Mouse (Mus musculus) hindbrain, embryonic 15.5 days (tissue): ENCODE results near the gene Gm35549. TPM values are rescaled to one million over a fixed set of nuclear protein-coding genes. Genes with fewer than 3 reads are reported as not detected.
"Not testable (repeated sequence)": the region's sequence is repeated elsewhere in the genome, so short reads cannot be mapped to it uniquely, and the experiment has no call there.

Source experiments
- ATAC-seq: fragments of 200-750 bp; cut with Nextera tagmentation; 2 replicates; pipeline ENCODE4 v1.8.0; 2017; ENCODE audit warnings: low read depth, moderate number of reproducible peaks, moderate TSS enrichment; ENCODE audit not compliant: low FRiP score
- H3K27ac ChIP-seq: fragments of 300-500 bp; sonication (generic); replicated peaks from 2 replicates; pipeline ENCODE4 v1.5.1; 2015; ENCODE audit warnings: mild to moderate bottlenecking, inconsistent platforms
- H3K27me3 ChIP-seq: fragments of 300-500 bp; sonication (generic); 2 replicates; pipeline ENCODE4 v1.6.1; 2015; ENCODE audit warnings: control low read depth, inconsistent platforms
- H3K36me3 ChIP-seq: fragments of 300-500 bp; sonication (generic); 2 replicates; pipeline ENCODE4 v1.6.1; 2015; ENCODE audit warnings: control low read depth, inconsistent platforms
- H3K4me1 ChIP-seq: fragments of 300-500 bp; sonication (generic); replicated peaks from 2 replicates; pipeline ENCODE4 v1.6.1; 2015; ENCODE audit warnings: control low read depth, inconsistent platforms
- H3K4me2 ChIP-seq: fragments of 300-500 bp; sonication (generic); 2 replicates; pipeline ENCODE4 v1.6.1; 2015; ENCODE audit warnings: moderate library complexity, mild to moderate bottlenecking, inconsistent platforms
- H3K4me3 ChIP-seq: fragments of 300-500 bp; sonication (generic); 2 replicates; pipeline ENCODE4 v1.5.1; 2015; ENCODE audit warnings: mild to moderate bottlenecking, inconsistent platforms
- H3K9ac ChIP-seq: fragments of 300-500 bp; sonication (generic); 2 replicates; pipeline ENCODE4 v1.6.1; 2015; ENCODE audit warnings: inconsistent platforms
- H3K9me3 ChIP-seq: fragments of 300-500 bp; sonication (generic); 2 replicates; pipeline ENCODE4 v1.6.1; 2016; ENCODE audit warnings: control low read depth, inconsistent platforms
- WGBS: fragments of 180-500 bp; shearing (Covaris S2); methylation state at CpG from one replicate; pipeline ENCODE4 v1.1.7; 2015; 5-methylcytosine and 5-hydroxymethylcytosine counted together
- polyA plus RNA-seq: library from polyadenylated mRNA; unstranded; fragments of >200 nt; fragmentation: Nextera tagmentation; extraction: Ambion mirVana; gene quantifications from 2 replicates; pipeline ENCODE4 v1.2.1, GENCODE M21; 2015

The Gm35549 gene
- polyA plus RNA-seq, 1 experiment from 2014 or later: 0.53 TPM

DNA sequence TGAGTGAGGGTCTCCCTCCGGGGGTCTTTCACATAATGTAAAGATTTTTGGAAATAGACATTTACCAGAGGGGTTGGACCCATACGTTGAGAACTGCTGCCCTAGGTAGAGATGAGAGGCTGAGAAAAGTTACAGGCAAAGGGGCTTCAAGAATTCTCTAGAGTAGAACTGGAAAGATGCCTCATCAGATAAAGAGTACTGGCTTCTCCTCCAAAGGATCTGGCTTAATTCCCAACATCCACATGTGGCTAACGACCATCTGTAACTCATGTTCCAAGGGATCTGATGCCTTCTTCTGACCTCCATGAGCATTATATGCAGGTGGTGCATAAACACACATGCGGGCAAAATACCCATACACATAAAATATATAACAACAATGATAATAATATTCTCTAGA lies 11.8 kb upstream of the Gm35549 start:
- no peak for ATAC-seq
- WGBS: 99% methylated on average over 4 of the region's 4 CpGs
- Histone ChIP-seq H3K9me3 (no peaks in the 10 kb centered on the region), H3K4me3 (no peak overlapping the region), H3K36me3 (peaks cover 94% of the 10 kb centered on the region), H3K27me3 (no peaks in the 10 kb centered on the region), H3K4me1 (no peaks in the 10 kb centered on the region), H3K9ac (no peak overlapping the region), H3K4me2 (no peak overlapping the region), H3K27ac (no peak overlapping the region)

GRCm38 (mm10) chr9:122855141-122855540 lies 11.3 kb upstream of the Gm35549 start:
- H3K4me1 ChIP-seq, H3K4me3 ChIP-seq, H3K4me2 ChIP-seq, H3K9me3 ChIP-seq, H3K27ac ChIP-seq, ATAC-seq, H3K9ac ChIP-seq, H3K27me3 ChIP-seq: not testable (repeated sequence)
- peaks cover 94% of the 10 kb centered on the region for H3K36me3 ChIP-seq
- 92% methylated on average over 3 of the region's 7 CpGs for WGBS

DNA sequence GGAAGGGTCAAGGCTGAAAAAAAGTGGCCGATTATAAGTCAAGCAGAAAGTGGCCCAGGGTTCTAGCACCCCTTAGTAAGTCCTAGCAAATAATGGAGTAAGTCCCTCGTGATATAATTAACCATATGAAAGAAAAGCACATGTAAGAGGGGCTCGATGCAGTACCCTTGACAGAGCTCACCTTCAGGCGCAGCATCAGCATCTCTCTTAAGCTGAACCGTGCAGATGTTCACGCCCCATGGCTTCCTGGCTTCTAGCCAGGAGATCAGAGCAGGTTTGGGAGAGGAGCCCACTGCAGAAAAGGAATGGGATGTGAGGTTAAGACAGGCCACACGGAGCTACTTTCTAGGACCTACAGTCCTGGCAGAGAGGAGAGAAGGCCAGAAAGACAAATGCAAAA lies 10.7 kb upstream of the Gm35549 start:
- Histone ChIP-seq H3K4me3 (no peak overlapping the region), H3K9me3 (no peaks in the 10 kb centered on the region), H3K4me2 (no peak overlapping the region), H3K27ac (no peak overlapping the region), H3K4me1 (no peaks in the 10 kb centered on the region), H3K9ac (no peak overlapping the region), H3K27me3 (no peaks in the 10 kb centered on the region), H3K36me3 (peaks cover 94% of the 10 kb centered on the region)
- ATAC-seq: no peak
- WGBS: 91% methylated on average over 7 of the region's 7 CpGs

DNA sequence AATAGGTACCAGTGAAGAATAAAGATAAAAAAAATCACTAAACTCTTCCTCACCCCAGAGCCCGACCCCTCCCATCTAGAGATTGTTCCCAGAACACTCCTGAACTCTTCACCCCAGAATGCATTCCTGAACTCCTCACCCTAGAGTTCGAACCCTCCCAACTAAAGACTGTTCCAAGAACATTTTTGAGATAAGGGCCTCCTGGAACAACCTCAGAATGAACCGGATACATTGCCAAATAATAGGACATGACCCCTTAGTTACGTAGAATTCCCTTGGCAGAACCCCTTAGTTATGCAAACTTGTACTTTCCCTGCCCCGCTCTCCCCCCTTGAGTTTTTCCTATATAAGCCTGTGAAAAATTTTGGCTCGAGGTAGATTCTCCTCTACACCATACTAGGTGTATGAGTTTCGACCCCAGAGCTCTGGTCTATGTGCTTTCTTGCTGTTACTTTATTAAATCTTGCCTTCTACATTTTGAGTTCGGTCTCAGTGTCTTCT lies 4.0 kb upstream of the Gm35549 start:
- H3K4me1 ChIP-seq, ATAC-seq, H3K9me3 ChIP-seq, H3K9ac ChIP-seq, H3K27me3 ChIP-seq, H3K27ac ChIP-seq, H3K4me3 ChIP-seq, H3K4me2 ChIP-seq: not testable (repeated sequence)
- peaks cover 45% of the 10 kb centered on the region for H3K36me3 ChIP-seq
- 95% methylated on average over 7 of the region's 8 CpGs for WGBS

GRCm38 (mm10) chr9:122846156-122846555 lies 2.3 kb upstream of the Gm35549 start:
- Histone ChIP-seq H3K36me3 (peaks cover 28% of the 10 kb centered on the region), H3K27me3 (no peaks in the 10 kb centered on the region), H3K27ac (no peak overlapping the region), H3K9ac (no peak overlapping the region), H3K4me3 (no peak overlapping the region), H3K4me2 (no peak overlapping the region), H3K9me3 (no peaks in the 10 kb centered on the region), H3K4me1 (no peaks in the 10 kb centered on the region)
- ATAC-seq: no peak

- H3K27me3 ChIP-seq: no peaks in the 10 kb centered on the region
- H3K9ac ChIP-seq: no peak overlapping the region
- no peak for ATAC-seq
- peaks cover 22% of the 10 kb centered on the region for H3K36me3 ChIP-seq
- H3K9me3 ChIP-seq: no peaks in the 10 kb centered on the region
- WGBS: 88% methylated on average over 3 of the region's 3 CpGs
- no peak overlapping the region for H3K4me3 ChIP-seq
- H3K4me1 ChIP-seq: no peaks in the 10 kb centered on the region
- no peak overlapping the region for H3K4me2 ChIP-seq
- H3K27ac ChIP-seq: no peak overlapping the region
Measured at GRCm38 (mm10) chr9:122845621-122846020, 1.8 kb upstream of the Gm35549 start.

GRCm38 (mm10) chr9:122837680-122838079 lies 6.2 kb downstream of the Gm35549 start:
- Histone ChIP-seq H3K27me3 (no peaks in the 10 kb centered on the region), H3K27ac (no peak overlapping the region; the same call in 1 of the 2 replicates), H3K36me3 (0 out of 2 replicates have a peak, but pooled peaks cover 10% of the 10 kb centered on the region), H3K4me2 (no peak overlapping the region), H3K4me3 (no peak overlapping the region), H3K4me1 (peaks cover 12% of the 10 kb centered on the region; the same call in 1 of the 2 replicates), H3K9me3 (no peaks in the 10 kb centered on the region), H3K9ac (no peak overlapping the region)
- WGBS: 27% methylated on average over 16 of the region's 16 CpGs
- ATAC-seq: no peak

GRCm38 (mm10) chr9:122837216-122837615 lies 6.6 kb downstream of the Gm35549 start:
- Histone ChIP-seq H3K27ac (peak overlapping the region; percentile 43), H3K4me2 (no peak overlapping the region), H3K36me3 (0 out of 2 replicates have a peak, but pooled peaks cover 10% of the 10 kb centered on the region), H3K27me3 (no peaks in the 10 kb centered on the region), H3K9ac (no peak overlapping the region), H3K4me3 (no peak overlapping the region), H3K9me3 (no peaks in the 10 kb centered on the region), H3K4me1 (peaks cover 12% of the 10 kb centered on the region; the same call in 1 of the 2 replicates)
- WGBS: 83% methylated on average over 4 of the region's 4 CpGs
- ATAC-seq: peak; percentile 56; the same call in 1 of the 2 replicates

GRCm38 (mm10) chr9:122836790-122837189 lies 7.0 kb downstream of the Gm35549 start:
- Histone ChIP-seq H3K9me3 (no peaks in the 10 kb centered on the region), H3K4me2 (no peak overlapping the region)

GRCm38 (mm10) chr9:122836126-122836525 lies 7.7 kb downstream of the Gm35549 start:
- no peak overlapping the region for H3K9ac ChIP-seq
- ATAC-seq: peak; percentile 34; the same call in 1 of the 2 replicates
- no peaks in the 10 kb centered on the region for H3K27me3 ChIP-seq
- peak overlapping the region; percentile 46 for H3K27ac ChIP-seq
- 0 out of 2 replicates have a peak, but pooled peaks cover 10% of the 10 kb centered on the region for H3K36me3 ChIP-seq
- no peak overlapping the region for H3K4me3 ChIP-seq
- no peaks in the 10 kb centered on the region for H3K9me3 ChIP-seq
- H3K4me2 ChIP-seq: no peak overlapping the region
- 72% methylated on average over 9 of the region's 9 CpGs for WGBS
- H3K4me1 ChIP-seq: peaks cover 12% of the 10 kb centered on the region; the same call in 1 of the 2 replicates

More at GRCm38 (mm10) chr9:122836790-122837189, 7.0 kb downstream of the Gm35549 start:
- ATAC-seq: peak; percentile 81
- H3K36me3 ChIP-seq: 0 out of 2 replicates have a peak, but pooled peaks cover 10% of the 10 kb centered on the region
- no peak overlapping the region for H3K4me3 ChIP-seq
- peaks cover 12% of the 10 kb centered on the region; the same call in 1 of the 2 replicates for H3K4me1 ChIP-seq
- H3K27me3 ChIP-seq: no peaks in the 10 kb centered on the region
- H3K27ac ChIP-seq: peak overlapping the region; percentile 46
- H3K9ac ChIP-seq: no peak overlapping the region
- 40% methylated on average over 6 of the region's 6 CpGs for WGBS

DNA sequence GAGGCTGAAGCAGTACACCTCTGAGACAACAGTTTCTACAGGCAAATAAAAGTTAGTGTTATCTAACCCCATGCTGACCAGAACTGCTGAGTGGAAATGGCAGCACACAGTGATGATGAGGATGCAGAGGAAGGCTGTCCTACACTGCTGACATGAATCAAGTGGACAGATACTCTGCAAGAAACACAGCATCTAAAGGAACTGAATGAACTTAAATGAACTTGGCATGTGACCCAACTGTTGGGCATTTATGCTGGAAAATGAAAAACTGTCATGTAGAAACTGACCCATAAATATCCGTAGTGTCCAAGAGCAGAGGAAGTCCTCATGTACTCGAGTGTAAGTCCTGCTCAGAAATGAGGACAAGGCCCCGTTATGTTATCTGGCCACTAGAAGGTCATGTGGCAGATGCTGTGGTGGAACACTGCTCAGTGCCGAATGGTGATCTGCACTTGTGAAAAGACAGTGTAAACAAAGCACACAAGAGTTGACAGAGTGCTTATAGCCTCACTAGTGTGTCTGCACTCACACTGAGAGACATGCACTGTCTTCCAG lies 13.9 kb downstream of the Gm35549 start:
- peaks cover 48% of the 10 kb centered on the region for H3K36me3 ChIP-seq
- no peaks in the 10 kb centered on the region for H3K4me1 ChIP-seq
- ATAC-seq: no peak
- no peak overlapping the region for H3K9ac ChIP-seq
- 94% methylated on average over 4 of the region's 4 CpGs for whole genome bisulfite sequencing
- no peak overlapping the region for H3K4me3 ChIP-seq
- no peaks in the 10 kb centered on the region for H3K27me3 ChIP-seq
- H3K4me2 ChIP-seq: no peak overlapping the region
- no peak overlapping the region for H3K27ac ChIP-seq
- no peaks in the 10 kb centered on the region for H3K9me3 ChIP-seq

DNA sequence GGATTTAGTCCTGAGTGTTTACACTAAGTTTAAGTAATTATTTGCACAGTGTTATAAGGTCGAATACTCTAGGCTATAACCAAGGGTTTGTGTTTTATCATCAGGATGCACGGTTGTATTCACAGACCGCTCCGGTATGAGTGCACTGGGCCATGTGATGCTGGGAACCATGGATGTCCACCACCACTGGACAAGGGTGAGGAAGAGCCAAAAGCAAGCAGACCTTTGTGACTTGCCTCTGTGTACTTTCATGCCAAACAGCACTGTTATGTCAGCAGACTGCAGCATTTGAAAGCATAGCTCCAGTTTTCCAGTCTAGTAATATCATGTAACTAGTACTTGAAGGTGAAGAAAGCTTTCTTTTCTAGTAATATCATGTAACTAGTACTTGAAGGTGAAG lies 17.1 kb downstream of the Gm35549 start:
- H3K27ac ChIP-seq: no peak overlapping the region
- H3K9ac ChIP-seq: no peak overlapping the region
- H3K4me1 ChIP-seq: no peaks in the 10 kb centered on the region
- H3K36me3 ChIP-seq: peaks cover 57% of the 10 kb centered on the region
- no peaks in the 10 kb centered on the region for H3K9me3 ChIP-seq
- WGBS: 96% methylated on average over 4 of the region's 4 CpGs
- H3K4me3 ChIP-seq: no peak overlapping the region
- no peaks in the 10 kb centered on the region for H3K27me3 ChIP-seq
- H3K4me2 ChIP-seq: no peak overlapping the region
- ATAC-seq: no peak
